Mouse (Mus musculus): Measurements from ENCODE around the gene Emcn.

The Emcn gene

GRCm38 (mm10) chr3:137340938-137341337, at the start of gene Emcn:
Gene Emcn, plus strand, starts transcription at chr3:137341067.
- DNase-seq (ENCODE audit: inconsistent age in 2 of 2, low spot score in 1 of 2) = peak; percentile 21 to 54

GRCm38 (mm10) chr3:137293174-137293591, 47.7 kb upstream of the Emcn start:
- DNase-seq (ENCODE audit: inconsistent age in 2 of 2, low spot score in 1 of 2) = peak in 1 of 2 experiments; percentile 28

- DNase-seq (ENCODE audit: inconsistent age in 2 of 2, low spot score in 1 of 2) = no peak
These were observed 42.6 kb upstream of the Emcn start for GRCm38 (mm10) chr3:137298230-137298629.

- no peak for DNase-seq (ENCODE audit: inconsistent age in 2 of 2, low spot score in 1 of 2)
These were observed 40.7 kb upstream of the Emcn start for GRCm38 (mm10) chr3:137300210-137300609.

- DNase-seq (ENCODE audit: inconsistent age in 2 of 2, low spot score in 1 of 2) = no peak
These were observed 39.7 kb upstream of the Emcn start for GRCm38 (mm10) chr3:137301195-137301594.

- DNase-seq (ENCODE audit: inconsistent age in 2 of 2, low spot score in 1 of 2) = no peak
These were observed 38.1 kb upstream of the Emcn start for GRCm38 (mm10) chr3:137302804-137303203.

- DNase-seq (ENCODE audit: inconsistent age in 2 of 2, low spot score in 1 of 2) = no peak
These were observed 30.9 kb upstream of the Emcn start for GRCm38 (mm10) chr3:137309959-137310358.

- no peak for DNase-seq (ENCODE audit: inconsistent age in 2 of 2, low spot score in 1 of 2)
These were observed 28.3 kb upstream of the Emcn start for GRCm38 (mm10) chr3:137312540-137312939.

GRCm38 (mm10) chr3:137313775-137314362, 27.0 kb upstream of the Emcn start:
- DNase-seq (ENCODE audit: inconsistent age in 2 of 2, low spot score in 1 of 2) = no peak

- no peak for DNase-seq (ENCODE audit: inconsistent age in 2 of 2, low spot score in 1 of 2)
These were observed 22.5 kb upstream of the Emcn start for GRCm38 (mm10) chr3:137318371-137318770.

GRCm38 (mm10) chr3:137319950-137320349, 20.9 kb upstream of the Emcn start:
- DNase-seq (ENCODE audit: inconsistent age in 2 of 2, low spot score in 1 of 2) = no peak

GRCm38 (mm10) chr3:137322304-137322703, 18.6 kb upstream of the Emcn start:
- DNase-seq (ENCODE audit: inconsistent age in 2 of 2, low spot score in 1 of 2) = peak; percentile 33 to 63

GRCm38 (mm10) chr3:137329898-137330297, 11.0 kb upstream of the Emcn start:
- no peak for DNase-seq (ENCODE audit: inconsistent age in 2 of 2, low spot score in 1 of 2)

GRCm38 (mm10) chr3:137330950-137331349, 9.9 kb upstream of the Emcn start:
- DNase-seq (ENCODE audit: inconsistent age in 2 of 2, low spot score in 1 of 2) = peak in 1 of 2 experiments; percentile 24

GRCm38 (mm10) chr3:137332531-137332930, 8.3 kb upstream of the Emcn start:
- DNase-seq (ENCODE audit: inconsistent age in 2 of 2, low spot score in 1 of 2) = no peak

- no peak for DNase-seq (ENCODE audit: inconsistent age in 2 of 2, low spot score in 1 of 2)
These were observed 4.9 kb upstream of the Emcn start for GRCm38 (mm10) chr3:137335957-137336356.

GRCm38 (mm10) chr3:137343446-137343845, 2.6 kb downstream of the Emcn start:
- DNase-seq (ENCODE audit: inconsistent age in 2 of 2, low spot score in 1 of 2) = peak in 1 of 2 experiments; percentile 45

- no peak for DNase-seq (ENCODE audit: inconsistent age in 2 of 2, low spot score in 1 of 2)
These were observed 11.0 kb downstream of the Emcn start for GRCm38 (mm10) chr3:137351882-137352281.

- no peak for DNase-seq (ENCODE audit: inconsistent age in 2 of 2, low spot score in 1 of 2)
These were observed 15.8 kb downstream of the Emcn start for GRCm38 (mm10) chr3:137356697-137357096.

- no peak for DNase-seq (ENCODE audit: inconsistent age in 2 of 2, low spot score in 1 of 2)
These were observed 26.4 kb downstream of the Emcn start for GRCm38 (mm10) chr3:137367123-137367825.

GRCm38 (mm10) chr3:137367826-137368325, 27.0 kb downstream of the Emcn start:
- no peak for DNase-seq (ENCODE audit: inconsistent age in 2 of 2, low spot score in 1 of 2)

GRCm38 (mm10) chr3:137372854-137373253, 32.0 kb downstream of the Emcn start:
- DNase-seq (ENCODE audit: inconsistent age in 2 of 2, low spot score in 1 of 2) = no peak
